Mouse (Mus musculus): Measurements from ENCODE around the gene Pcnx3.

The Pcnx3 gene

DNA sequence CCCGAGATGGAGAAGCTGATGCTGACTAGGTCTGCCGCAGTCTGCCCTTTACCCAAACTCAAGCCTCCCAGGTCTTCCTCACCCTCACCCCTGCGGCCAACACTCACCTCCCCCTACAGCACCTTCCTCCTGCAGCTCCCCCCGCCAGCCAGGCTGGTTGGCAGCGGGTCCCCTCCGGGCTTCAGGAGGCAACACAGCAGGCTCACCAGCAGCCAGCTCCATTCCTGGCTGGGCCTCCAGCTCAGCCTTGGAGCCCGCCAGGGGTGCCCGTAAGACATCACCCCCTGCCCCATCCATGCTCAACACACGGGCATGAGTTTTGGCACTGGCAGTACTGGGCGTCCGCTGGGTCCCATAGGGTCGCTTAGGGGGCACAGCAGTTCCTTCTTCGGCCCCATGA, 3.7 kb downstream of the Pcnx3 start:
- in situ Hi-C loops (cut with MseI, MboI) = no loop called here

DNA sequence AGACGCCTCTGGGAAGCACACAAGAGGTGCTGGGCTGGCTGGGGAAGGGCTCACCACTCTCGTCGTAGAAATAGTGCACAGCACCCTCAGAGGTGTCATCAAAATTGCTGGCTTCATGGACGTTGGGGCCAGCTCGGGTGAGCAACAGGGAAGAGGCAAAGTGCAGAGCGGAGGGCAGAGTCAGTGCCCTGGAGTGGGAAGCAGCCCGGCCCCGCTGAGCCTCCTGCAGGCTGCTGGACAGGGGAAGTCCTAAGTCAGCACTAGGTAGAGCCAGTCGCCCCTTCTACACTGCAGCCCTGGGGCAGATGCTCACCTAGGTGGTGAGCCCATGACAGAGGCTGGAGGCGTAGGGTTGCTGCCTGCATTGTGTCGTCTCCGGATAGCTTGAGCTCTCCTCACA, 4.5 kb downstream of the Pcnx3 start:
- in situ Hi-C loops (cut with MseI, MboI) = no loop called here

DNA sequence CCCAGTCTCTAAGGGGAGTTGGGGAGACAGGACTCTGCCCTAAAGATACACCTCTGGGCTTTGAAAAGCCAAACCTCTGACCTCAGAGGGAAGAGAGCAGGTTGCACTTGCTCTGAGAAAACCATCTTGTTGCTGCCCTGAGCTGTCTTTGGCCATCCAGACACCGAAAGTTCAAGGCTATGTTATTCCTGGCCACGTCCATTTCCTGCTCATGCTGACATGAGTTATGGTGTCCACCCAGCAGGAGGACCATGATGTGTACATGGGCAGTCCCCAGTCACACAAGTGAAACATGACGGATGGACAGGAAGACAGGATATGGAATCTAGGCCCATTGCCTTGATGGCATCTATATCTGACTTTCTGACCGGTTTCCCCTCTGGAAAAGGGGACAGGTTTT, 8.3 kb downstream of the Pcnx3 start:
- in situ Hi-C loops (cut with MseI, MboI) = no loop called here

DNA sequence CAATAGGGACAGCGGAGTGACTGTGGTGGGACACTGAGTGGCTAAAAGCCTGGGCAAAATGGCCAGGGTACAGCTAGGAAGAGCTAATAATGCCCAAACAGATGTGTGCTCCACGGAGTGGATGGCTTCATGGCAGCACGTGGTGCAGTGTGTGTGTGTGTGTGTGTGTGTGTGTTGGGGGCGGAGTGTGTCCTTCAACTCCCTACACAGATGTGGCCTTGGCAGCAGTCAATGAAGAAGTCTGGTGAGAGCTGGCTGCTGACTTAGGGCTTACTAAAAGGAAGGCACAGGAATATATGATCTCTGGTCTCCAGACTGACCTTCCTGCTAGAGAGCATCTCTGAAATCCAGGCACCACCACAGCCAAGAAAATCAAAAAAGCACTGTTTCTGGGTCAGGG, 20.3 kb downstream of the Pcnx3 start:
- in situ Hi-C loops (cut with MseI, MboI) = no loop called here

DNA sequence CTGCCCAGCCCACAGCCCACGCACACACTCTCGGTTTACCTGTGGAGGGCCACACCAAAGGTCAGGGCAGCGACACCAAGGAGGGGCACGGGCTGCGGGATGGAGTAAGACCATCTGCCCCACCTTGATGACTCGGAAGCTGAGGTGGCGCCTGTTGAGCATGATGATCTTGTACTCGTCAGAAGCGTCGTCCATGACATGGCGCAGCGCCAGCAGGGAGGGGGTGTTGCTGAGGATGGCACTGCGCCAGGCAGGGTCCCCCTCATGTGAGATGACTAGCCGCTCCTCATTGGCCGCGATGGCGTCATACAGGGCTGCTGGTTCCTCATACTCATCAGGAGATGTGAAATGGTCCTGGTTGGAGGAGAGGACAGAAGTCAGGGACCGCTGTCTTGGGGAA, 22.3 kb downstream of the Pcnx3 start:
- in situ Hi-C loops (cut with MseI, MboI) = no loop called here

DNA sequence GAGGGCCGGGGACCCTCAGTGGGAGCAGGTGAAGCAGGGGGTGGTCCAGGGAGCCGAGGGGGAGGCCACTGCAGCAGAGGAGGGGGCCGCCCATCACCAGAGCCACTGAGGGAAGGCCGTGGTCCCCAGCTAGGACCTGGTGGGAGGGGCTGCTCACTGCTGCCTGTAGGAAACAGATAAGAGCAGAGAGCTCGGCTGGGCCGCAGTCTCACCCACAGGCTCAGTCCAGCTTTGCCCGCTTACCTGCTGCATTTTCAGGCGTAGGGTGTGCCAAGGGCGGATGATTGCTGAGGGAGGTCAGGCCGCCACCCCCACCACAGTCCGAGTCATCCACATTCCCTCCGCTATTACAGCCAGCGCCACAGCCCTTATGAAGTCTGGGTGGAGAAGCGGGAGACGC, 23.2 kb downstream of the Pcnx3 start:
- in situ Hi-C loops (cut with MseI, MboI) = no loop called here

DNA sequence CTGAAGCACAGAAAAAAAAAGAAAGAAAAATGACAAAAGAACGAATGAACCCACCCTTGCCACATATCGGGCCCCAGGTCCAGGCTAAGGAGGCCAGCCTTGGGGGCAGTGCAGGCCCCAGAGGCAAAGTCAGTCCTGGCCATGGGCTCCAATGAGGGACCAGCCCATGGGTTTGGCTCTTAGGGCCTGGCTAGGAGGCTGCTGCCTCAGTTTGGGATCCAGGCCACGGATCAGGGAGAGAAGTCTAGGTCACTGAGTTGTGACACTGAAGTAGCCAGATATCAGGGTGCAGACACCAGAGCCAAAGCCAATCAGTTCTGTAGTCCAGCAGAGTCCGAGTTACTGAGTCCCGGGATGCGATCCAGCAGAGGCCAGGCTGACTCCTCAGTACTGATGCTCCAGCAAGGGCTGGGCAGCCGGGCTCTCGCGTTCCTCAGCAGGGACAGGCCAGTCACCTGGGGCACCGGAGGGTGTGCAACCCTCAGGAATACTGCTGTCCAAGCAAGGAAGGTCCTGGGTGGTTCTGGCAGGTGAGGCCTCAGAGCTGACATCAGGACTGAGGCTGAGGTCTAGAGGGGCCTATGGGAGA, 23.9 kb downstream of the Pcnx3 start:
- in situ Hi-C loops (cut with MseI, MboI) = no loop called here

DNA sequence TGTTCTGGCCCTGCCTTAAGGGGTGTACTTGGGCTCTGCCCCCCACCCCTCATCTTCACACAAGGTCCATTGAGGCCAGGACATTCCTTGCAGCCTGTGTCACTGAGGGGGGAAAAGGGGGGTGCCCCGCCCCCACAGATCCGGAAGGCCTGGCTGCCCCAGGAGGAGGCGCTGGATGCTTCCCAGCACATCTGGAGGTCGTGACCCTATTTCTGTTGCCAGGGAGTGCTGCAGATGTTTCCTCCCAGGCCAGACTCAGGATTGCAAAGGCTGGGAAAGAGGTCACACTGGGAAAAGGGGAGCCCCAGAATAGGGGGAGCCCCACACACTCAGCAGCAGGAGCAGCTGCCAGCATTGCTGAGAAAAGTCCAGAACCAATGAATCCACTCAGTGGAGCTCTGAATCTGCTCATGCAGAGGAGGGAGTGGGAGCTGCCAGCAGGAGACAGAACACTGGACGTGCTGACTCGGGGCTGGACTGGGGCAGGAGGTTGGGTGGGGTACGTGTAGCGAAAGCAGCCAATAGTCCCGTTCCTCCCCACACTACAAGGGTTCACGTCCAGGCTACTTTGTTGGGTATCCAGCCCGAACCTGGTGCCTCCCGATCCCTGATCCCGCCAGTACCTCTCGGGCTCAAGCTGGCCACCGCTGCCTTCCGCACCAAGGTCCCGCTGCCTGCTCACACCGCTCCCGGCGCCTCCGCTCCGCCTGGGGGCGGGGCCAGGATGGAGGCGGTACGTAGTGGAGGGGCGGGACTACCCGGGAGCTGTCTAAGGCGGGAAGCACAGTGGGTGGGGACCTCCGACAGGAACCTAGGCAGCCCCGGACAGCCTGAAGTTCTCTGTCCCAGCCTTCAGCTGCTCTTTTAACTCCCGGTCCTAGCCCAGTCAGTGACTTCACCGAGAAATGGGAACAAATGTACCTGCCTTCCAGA, 25.5 kb downstream of the Pcnx3 start, which contains the start of gene Sipa1:
Gene Sipa1, minus strand, starts transcription at position 727 of the 933 bp plus-strand sequence.
- in situ Hi-C loops (cut with MseI, MboI) = no loop called here

DNA sequence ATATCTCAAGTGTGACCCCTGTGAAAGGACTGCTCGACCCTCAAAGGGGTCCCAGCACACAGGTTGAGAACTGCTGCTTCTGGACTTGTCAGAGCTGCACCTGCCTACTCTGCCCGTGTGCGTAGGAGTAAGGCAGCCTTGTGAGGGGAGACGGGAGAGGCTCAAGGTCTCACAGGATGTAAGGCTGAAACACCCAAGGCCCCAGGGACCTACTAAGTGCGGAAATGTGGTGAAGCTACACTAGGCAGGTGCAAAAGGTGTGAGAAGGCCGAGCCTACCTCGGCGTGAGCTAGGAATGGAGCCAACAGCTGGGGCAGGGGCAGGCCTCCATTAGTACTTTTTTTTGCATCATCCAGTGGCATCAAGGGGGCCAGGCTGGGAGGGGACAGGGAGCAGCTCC, 26.4 kb downstream of the Pcnx3 start:
- in situ Hi-C loops (cut with MseI, MboI) = no loop called here

DNA sequence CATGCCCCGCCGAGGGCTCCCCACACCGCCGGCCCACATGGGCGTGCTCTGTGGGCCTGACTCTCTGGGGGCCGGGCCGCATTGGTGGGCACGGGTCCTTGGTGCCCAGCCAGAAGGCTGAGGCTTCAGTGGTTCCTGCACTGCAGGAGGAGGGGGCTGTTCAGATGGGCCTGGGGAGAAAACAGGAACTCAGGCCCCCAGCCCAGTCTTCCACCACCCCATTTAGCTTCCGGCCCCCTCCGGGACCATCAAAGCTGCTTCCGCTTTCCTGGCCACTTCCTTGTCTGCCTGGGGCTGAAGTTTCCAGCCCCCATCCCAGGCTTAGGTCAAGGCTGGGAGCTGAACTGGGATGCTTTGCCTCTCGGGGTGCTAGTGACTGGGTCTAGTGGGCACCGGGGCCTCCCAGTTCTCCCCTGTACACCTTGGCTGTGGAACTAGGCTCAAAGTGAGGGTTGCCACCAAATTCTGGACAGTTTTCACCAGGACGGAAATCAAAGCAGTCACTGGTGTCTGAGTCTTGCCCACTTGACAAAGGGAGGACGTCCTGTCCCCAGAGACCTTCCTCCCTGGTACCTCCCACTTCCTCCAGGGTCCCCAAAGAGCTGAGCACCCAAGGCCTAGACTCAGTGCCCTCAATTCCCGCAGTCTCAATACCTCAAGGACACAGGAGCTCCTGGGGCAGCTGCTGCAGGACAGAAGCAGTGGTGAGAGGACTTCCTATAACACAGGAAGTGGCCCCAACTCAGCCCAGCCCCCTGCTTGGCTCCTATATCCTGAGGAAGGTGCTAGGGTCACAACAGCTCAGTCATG, 27.6 kb downstream of the Pcnx3 start:
- in situ Hi-C loops (cut with MseI, MboI) = no loop called here

DNA sequence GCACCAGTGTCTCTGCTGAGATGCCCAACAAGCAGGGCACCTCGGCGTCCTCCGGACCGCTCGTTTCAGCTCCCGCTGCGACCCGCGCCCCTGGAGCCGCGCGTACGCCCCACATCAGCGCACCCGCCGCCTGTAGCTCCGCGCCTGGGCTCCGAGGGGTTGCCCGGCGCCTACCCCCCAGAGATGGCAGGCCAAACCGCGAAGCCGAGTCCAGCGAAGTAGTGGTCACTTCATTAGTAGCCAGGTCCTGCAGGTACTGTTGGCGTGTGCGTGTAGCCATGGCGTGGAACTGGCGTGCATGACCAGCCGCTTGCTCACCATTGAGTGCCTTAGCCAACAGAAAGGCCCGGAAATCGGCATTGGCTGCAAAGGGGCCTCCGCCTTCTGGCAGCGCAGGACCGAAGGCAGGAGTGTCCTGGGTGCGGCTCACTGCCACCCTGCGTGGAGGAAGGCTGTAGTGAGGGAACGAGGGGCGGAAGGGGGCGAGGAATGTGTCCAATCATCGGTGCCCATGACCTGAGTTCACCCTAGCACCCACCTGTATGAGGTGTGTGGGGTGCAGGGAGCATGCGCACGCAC, 33.9 kb downstream of the Pcnx3 start:
- in situ Hi-C loops (cut with MseI, MboI) = no loop called here

DNA sequence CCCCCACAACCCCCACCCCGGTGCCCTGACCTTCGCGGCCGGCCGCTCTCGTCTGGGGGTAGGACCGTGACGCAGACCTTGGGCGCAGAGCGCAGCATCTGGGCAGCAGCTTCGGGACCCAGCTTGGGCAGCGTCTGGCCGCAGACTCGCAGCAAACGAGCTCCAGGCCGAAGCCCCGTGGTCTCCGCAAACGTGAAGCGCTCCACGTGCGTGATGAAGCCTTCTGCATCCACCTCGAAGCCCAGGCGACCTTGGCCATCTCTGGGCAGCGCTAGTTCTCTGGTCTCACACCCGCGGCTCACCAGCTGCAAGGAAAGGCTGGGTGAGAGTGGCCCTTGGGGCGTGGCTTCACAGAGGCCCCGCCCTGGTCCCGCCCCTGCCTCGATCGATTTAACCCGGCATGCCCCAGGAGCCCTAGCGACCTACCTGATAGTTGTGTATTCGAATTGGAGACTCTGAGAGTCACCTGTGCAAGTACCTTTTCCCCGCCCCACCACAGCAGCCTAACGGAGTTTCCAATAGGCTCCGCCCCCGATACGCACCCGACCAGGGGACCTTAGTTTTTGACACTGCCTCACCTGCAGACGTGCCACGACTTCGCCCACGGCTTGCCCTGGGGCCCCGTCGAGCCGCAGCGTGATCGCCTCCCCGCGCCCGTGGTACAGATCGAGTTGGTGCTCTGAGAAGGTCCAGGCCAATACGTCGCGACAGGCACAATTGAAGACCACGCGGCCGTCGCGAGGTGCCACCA, 34.6 kb downstream of the Pcnx3 start:
- in situ Hi-C loops (cut with MseI, MboI) = no loop called here

DNA sequence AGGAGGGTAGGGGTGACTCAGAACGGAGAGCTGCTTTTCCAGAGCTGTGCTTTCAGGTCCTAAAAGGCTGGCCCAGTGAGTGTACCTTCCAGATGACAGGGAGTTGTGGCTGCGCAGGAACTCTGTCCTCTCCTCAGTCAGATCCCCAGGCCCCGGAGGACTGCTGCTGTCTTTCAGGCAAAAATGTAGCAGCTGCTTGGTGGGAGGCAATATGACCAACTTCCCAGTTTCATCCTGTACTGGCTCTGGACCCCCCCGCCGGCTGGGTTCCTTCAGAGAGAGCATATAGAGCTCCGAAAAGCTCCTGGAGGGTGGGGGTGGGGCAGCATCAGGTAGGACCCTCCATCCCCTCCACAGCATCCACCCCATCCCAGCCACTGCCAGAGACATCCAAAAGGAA, 36.1 kb downstream of the Pcnx3 start:
- in situ Hi-C loops (cut with MseI, MboI) = no loop called here

DNA sequence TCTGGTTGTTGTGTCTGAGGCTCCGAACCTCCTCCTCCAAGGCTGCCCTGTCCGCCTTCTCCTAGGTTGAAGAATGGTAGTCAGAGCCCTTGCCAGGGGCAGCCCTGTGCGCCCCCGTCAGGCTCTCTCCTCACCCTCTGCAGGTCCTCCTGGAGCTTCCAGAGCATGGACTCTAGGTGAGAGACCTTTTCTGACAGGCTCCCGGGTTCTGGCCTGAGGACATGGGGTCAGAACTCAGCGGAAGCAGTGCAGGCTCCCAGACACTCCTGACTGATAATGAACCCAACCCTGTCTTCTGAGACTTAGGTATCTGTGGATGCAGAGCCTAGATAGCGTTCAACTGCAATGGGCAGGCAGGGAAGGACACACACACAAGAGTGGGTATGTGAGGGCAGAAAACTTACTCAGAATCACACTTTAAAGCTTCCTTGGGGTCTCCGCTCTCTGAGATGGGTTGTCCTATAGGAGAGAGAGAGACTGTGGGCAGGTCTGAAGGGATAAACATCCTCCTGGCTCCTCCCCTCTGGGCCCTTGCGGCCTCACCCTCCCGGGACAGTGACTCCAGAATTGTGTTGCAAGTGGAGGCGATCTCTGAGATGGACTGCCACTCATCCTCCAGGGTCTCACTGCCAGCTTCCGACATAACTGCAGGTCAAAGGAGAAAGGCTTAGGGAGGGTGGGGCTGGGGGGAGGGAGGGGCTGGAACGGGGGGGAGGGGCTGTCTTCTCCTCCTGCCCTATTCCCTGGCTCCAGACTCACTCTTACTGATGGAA, 37.0 kb downstream of the Pcnx3 start:
- in situ Hi-C loops (cut with MseI, MboI) = no loop called here

DNA sequence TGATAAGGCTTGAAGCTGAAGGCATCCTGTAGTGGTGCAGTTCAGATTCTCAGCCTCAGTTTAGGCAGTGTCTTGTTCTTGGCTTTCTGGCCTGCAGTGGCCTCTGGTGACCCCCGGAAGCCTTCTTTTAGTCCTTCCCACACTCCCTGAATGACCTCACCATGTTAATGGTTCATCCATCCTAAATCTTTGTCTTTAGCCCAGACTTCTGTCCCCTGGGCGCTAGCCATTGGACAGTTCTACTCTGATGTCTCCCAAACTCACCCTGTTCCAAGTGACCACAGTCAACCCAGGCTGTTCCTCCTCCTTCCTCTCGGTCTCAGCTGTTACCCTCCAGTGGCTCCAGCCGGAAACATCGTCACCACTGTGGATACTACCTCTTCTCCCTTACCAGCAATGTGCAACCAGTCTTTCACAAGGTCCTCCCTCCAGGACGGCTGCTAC, 39.4 kb downstream of the Pcnx3 start:
- in situ Hi-C loops (cut with MseI, MboI) = no loop called here

DNA sequence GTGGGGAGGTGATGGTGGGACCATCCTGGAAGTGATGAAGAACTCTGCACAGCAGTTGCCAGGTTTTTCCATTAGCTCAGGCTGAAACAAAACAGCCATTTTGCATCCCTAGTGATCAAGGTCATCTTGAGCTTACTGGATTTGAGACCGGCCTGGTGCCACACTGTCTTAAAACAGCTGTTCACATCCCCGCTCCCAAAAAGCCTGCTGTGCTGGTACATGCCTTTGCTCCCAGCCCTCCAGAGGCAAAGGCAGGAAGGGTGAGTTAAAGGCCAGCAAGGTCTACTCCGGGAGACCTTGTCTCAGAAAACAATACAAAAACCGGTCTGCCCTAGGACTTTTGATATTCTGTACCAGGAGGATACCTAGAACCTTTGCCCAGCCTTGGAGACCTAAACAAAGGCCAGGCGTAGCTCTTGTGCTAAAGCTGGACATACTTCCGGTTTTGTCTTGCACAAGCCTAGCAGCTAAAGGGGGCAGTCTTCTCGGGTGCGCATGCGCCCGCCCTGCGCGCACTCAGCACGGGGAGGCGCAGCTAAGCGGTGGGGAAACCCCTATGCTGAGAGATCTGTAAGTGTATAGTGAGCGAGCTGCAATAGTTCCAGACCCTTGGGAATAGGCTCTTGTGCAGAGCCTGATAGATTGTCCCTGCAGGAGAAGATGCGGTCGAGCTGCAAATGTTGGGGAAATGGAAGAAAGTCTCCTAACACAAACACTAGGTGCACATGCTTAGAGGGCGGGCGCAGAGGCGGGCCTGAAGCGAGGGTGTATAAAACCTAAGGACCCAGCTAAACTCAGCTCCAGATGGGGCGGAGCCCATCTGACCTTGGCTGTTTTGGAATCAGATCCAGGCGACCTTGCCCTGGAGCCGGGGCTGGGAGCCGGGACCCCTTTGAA, 40.1 kb downstream of the Pcnx3 start:
- in situ Hi-C loops (cut with MseI, MboI) = no loop called here

DNA sequence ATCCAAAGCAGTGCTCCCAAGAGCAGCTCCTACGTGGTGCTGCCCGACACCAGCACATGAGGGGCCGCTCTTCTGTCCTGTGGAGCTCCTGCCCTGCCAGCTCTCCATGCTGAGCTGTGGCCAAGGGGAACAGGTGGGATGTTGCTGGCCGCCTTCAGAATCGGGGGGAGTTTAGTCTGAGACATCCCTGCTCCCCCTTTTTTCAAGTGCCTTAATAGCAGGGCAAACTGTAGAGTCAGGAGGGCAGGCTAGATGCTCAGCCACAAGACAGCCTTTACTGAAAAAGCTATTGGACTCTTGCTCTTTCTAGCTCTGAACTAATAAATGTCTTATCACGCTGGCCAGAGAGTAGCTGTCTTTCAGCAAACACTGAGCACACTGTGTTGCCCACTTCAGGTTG, 40.9 kb downstream of the Pcnx3 start:
- in situ Hi-C loops (cut with MseI, MboI) = no loop called here

DNA sequence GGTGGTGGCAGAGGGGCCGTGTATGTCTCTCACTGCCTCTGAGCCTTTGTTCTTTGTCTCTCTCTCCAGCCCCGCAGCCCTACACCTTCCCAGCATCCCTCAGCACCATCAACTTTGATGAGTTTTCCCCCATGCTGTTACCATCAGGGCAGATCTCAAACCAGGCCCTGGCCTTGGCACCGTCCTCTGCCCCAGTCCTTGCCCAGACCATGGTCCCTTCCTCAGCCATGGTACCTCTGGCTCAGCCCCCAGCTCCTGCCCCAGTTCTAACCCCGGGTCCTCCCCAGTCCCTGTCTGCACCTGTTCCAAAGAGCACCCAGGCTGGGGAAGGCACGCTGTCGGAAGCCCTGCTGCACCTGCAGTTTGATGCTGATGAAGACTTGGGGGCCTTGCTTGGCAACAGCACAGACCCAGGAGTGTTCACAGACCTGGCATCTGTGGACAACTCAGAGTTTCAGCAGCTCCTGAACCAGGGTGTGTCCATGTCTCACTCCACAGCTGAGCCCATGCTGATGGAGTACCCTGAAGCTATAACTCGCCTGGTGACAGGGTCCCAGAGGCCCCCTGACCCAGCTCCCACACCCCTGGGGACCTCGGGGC, 41.9 kb downstream of the Pcnx3 start:
- in situ Hi-C loops (cut with MseI, MboI) = no loop called here

DNA sequence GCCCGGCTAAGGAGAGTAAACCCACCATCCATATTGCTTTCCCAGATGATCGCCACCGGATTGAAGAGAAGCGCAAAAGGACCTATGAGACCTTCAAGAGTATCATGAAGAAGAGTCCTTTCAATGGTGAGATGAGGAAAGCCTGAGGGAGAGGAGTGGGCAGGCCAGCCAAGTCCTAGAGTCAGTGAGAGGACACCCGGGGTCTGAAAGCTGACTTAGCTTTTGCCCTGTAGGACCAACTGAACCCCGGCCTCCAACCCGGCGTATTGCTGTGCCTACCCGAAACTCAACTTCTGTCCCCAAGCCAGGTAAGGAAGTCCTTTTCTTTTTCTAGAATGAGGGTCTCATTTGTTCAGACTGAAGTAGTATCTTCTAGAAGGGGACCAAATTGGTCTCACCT, 43.4 kb downstream of the Pcnx3 start:
- in situ Hi-C loops (cut with MseI, MboI) = no loop called here
